Mouse (Mus musculus): Measurements from ENCODE around the gene Med13l. TPM values are rescaled to one million over a fixed set of nuclear protein-coding genes. Genes with fewer than 3 reads are reported as not detected.

Med13l gene
- polyA plus RNA-seq, 1 experiment, result 3.6 TPM

DNA sequence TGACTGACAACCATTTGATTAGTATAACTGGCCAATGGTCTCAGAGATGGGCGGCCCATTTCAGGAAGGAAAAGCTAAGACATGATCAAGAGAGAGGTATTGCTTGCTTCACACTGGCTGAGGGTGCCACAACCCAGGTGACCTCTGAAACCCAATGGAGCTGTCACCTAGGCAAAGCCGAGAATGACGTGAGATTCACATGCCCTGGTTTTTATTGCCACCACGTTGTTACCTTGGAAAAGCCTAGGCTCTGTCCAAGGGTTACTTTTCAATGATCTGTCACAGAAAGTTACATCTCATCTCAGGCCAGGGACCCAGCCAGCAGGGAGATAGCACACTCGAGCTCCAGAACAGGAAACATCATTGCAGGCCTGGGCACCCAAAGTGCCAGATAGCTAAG is 10.0 kb upstream of the Med13l start:
- peaks cover 22% of the 10 kb centered on the region for H3K4me1 ChIP-seq
- no peaks in the 10 kb centered on the region for H3K27me3 ChIP-seq (replicated peaks)
- H3K4me3 ChIP-seq (replicated peaks), result no peak overlapping the region
- peaks cover 16% of the 10 kb centered on the region for H3K9me3 ChIP-seq
- TF ChIP-seq FLI1 (IDR thresholded peaks at IDR 0.05; ENCODE audit: low read length), result no peak
- TF ChIP-seq GATA1 (IDR thresholded peaks at IDR 0.05; ENCODE audit: borderline replicate concordance, low read length), result no peak
- H3K36me3 ChIP-seq (replicated peaks; ENCODE audit: low read length), result peaks cover 4% of the 10 kb centered on the region

DNA sequence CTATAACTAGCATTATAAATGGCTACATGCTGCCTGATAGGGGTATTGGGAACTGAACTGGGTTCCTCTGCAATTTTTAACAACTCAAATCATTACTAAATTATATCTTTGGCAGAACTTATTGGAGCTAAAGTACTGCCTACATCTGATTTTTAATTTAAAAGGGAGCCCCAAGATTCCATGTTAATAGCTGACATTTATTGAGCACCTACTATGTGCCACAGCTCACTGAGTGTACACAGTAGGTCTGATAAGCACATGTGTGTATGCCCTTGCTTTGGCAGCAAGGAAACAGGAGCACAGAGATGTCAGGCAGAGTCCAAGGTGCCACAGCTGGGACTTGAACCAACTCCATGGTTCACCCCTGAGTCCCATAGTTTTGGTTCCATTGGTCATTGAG is 7.2 kb upstream of the Med13l start:
- no peaks in the 10 kb centered on the region for H3K27me3 ChIP-seq (replicated peaks)
- peaks cover 5% of the 10 kb centered on the region for H3K9me3 ChIP-seq
- H3K36me3 ChIP-seq (replicated peaks; ENCODE audit: low read length), result peaks cover 4% of the 10 kb centered on the region
- H3K4me1 ChIP-seq, result peaks cover 38% of the 10 kb centered on the region
- H3K4me3 ChIP-seq (replicated peaks), result no peak overlapping the region
- no peak for TF ChIP-seq FLI1 (IDR thresholded peaks at IDR 0.05; ENCODE audit: low read length)

DNA sequence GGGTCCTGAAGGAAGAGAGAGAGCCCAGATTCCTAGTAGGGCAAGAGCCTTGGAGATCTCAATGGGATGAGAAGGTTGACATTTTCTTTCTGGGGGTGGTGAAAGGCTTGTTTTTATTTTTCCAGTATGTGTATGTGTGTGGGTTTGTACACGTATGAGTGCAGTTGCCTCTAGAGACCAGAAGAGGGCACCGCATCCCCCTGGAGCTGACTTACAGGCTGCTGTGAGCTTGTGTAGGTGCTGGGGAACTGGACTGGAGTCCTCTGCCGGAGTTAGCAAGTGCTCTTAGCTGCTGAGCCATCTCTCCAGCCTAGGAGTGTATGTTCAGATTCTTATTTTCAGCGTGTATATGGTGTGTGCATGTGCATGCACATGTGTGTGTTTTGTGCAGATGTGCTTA is 5.2 kb upstream of the Med13l start:
- H3K36me3 ChIP-seq (replicated peaks; ENCODE audit: low read length), result peaks cover 4% of the 10 kb centered on the region
- H3K4me1 ChIP-seq, result peaks cover 42% of the 10 kb centered on the region
- no peak for TF ChIP-seq FLI1 (IDR thresholded peaks at IDR 0.05; ENCODE audit: low read length)
- no peak for TF ChIP-seq GATA1 (IDR thresholded peaks at IDR 0.05; ENCODE audit: borderline replicate concordance, low read length)
- no peak overlapping the region for H3K4me3 ChIP-seq (replicated peaks)
- H3K9me3 ChIP-seq, result peaks cover 5% of the 10 kb centered on the region
- no peaks in the 10 kb centered on the region for H3K27me3 ChIP-seq (replicated peaks)

DNA sequence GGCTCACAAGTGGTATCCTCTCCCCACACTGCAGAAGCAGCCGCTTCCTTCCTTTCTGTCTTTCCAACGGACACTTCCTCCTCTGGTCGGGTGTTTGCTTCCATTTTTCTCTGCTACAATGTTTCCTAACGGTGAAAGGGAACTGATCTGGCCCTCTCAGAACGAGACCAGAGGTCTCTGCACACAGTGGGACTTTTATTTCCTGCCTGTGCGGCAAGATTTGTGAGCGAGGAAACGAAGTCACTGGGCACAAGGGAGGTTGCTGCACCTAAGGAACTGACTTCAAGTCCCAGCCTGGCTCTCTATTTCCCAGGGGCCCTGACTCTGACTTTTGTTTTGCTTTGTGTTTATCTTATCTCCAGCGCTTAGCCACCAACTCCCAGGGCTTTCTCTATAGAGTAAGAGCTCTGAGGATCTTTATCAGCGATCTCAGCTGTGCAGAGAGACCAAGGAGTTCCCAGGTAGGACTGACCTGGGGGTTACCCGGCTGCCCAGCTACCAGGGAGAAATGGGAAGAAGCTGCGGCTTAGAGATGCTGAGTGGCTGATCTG is 4.0 kb upstream of the Med13l start:
- Histone ChIP-seq H3K27me3 (replicated peaks) (no peaks in the 10 kb centered on the region), H3K4me3 (replicated peaks) (peak overlapping the region; percentile 76)
- no peak for TF ChIP-seq GATA1 (IDR thresholded peaks at IDR 0.05; ENCODE audit: borderline replicate concordance, low read length)
- TF ChIP-seq FLI1 (IDR thresholded peaks at IDR 0.05; ENCODE audit: low read length), result no peak

DNA sequence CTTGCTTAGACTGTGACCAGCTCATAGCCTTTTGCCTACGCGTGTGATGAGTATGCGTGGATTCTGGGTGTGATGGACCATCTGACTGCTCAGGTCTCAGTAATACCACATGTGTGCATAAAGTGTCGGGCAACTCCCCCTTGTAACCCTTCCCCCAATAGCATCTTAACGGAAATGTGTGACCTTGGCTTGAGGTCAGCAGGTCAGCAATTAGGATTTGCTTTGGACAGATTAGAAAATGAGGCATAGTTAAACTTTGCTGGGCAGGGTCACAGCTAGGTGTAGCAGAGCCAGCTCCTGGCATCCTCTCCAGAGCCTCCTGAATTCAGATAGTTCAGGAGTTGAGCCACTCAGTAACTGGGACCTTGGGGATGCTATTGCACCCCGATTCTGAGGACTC is 1.6 kb upstream of the Med13l start:
- peak overlapping the region; percentile 96 for H3K4me3 ChIP-seq (replicated peaks)
- no peaks in the 10 kb centered on the region for H3K27me3 ChIP-seq (replicated peaks)
- H3K4me1 ChIP-seq, result peaks cover 54% of the 10 kb centered on the region
- H3K9me3 ChIP-seq, result peaks cover 5% of the 10 kb centered on the region
- H3K36me3 ChIP-seq (replicated peaks; ENCODE audit: low read length), result peaks cover 4% of the 10 kb centered on the region
- no peak for TF ChIP-seq GATA1 (IDR thresholded peaks at IDR 0.05; ENCODE audit: borderline replicate concordance, low read length)
- TF ChIP-seq FLI1 (IDR thresholded peaks at IDR 0.05; ENCODE audit: low read length), result no peak

More for the DNA sequence above, 4.0 kb upstream of the Med13l start:
- Histone ChIP-seq H3K9me3 (peaks cover 5% of the 10 kb centered on the region), H3K36me3 (replicated peaks; ENCODE audit: low read length) (peaks cover 4% of the 10 kb centered on the region), H3K4me1 (peaks cover 33% of the 10 kb centered on the region)

DNA sequence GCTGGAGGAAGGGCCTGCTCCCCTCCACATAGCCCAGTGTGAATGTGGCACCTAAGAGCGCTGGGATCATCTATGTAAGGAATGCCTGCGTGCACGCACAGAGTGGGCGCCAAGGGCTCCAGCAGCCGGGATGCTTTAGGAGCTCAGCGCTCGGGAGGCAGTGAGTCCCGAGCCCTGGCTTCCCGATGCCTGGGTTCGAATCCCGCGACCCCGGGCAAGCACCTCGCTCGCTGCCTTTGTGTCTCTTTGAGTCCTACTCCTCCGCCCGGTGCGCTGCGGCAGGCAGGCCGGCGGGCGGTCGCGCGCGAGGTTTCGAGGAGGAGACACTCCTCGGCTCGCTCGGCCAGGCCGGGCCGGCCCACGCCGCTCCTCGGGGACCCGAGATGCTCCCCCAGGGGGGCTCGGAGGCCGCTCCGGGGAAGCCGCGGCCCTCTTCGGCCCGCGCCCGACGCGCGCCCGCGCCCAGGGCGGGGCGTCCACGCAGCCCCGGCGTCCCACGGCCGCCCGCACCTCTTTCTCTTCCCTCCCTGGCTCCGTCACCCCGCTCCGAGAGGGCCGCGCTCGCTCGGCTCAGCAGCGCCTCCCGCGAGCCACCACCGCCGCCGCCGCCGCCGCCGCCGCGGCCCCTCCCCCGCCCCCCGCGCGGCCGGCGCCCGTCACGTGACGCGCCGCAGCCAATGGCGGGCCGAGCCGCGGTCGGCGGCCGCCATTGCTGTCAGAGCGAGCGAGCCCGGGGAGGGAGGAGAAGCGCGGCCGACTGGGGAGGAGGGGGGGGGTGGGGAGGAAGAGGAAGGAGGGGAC is 695 bp upstream of the Med13l start:
- Histone ChIP-seq H3K36me3 (replicated peaks; ENCODE audit: low read length) (peaks cover 4% of the 10 kb centered on the region), H3K4me1 (peaks cover 64% of the 10 kb centered on the region), H3K27me3 (replicated peaks) (no peaks in the 10 kb centered on the region), H3K4me3 (replicated peaks) (peak overlapping the region; percentile 96), H3K9me3 (peaks cover 5% of the 10 kb centered on the region)
- TF ChIP-seq GATA1 (IDR thresholded peaks at IDR 0.05; ENCODE audit: borderline replicate concordance, low read length) (no peak), FLI1 (IDR thresholded peaks at IDR 0.05; ENCODE audit: low read length) (no peak)

DNA sequence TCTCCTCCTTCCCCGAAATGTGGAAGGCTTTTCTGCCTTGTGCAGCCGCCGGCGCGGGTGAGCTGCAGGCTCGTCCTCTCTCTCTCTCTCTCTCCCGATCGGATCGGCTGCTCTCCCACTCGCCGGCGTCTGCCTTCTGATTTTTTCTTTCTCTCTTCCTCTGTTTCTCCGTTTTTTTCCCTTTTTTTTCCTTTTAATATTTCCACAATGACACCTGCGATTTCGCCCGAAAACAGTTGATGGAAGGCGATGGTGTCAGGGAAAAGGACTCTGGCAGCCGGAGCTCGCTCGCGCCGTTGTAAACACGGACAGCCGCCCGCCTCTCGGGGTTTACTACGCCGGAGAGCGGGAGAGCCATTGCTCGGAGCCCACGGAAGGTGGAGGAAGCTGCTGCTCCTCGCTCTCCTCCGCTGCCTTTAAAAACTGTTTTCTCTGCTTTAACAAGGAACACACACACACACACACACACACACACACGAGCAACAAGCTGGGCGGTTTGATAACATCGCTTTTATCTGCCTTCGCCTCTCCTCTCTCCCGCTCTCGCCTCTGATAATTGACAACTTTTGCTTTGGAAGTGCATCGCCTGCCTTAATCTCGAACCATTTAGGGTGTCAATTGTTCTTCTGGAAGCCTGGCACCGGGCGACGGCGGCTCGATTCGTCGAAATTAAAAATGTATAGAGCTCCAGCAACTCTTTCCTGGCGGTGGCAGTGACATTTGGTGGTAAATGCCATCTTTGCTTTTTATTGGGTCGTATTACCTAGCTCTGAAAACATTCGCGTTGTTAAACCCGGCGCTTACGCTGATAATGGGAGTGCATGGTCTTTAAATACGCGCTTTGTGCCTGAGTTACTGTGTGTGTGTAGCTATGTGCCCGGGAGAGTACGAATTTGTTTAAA is 858 bp downstream of the Med13l start:
- H3K4me1 ChIP-seq, result peaks cover 71% of the 10 kb centered on the region
- H3K36me3 ChIP-seq (replicated peaks; ENCODE audit: low read length), result no peaks in the 10 kb centered on the region
- no peaks in the 10 kb centered on the region for H3K27me3 ChIP-seq (replicated peaks)
- H3K9me3 ChIP-seq, result no peaks in the 10 kb centered on the region
- H3K4me3 ChIP-seq (replicated peaks), result peak overlapping the region; percentile 96
- no peak for TF ChIP-seq FLI1 (IDR thresholded peaks at IDR 0.05; ENCODE audit: low read length)
- TF ChIP-seq GATA1 (IDR thresholded peaks at IDR 0.05; ENCODE audit: borderline replicate concordance, low read length), result no peak

DNA sequence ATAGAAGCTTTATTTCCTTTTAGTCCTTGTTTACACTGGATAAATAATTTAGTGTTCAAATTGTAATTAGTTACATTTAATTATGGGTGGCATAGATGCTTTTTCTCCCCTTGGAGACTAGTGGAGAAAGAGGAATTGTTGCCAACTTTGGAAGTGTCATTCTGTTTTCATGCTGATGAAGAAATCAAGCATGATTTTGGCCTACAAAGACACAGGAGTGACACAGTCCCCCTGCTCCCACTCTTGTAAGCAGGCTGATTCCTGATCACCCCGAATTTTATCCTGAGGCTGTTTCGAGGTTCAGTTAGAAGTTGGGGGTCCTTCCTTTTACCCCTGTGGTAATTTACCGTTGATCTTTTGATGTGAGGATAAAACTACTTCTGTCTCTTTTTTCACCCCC is 1.7 kb downstream of the Med13l start:
- Histone ChIP-seq H3K27me3 (replicated peaks) (no peaks in the 10 kb centered on the region), H3K4me3 (replicated peaks) (peak overlapping the region; percentile 96), H3K36me3 (replicated peaks; ENCODE audit: low read length) (peaks cover under 1% of the 10 kb centered on the region), H3K9me3 (no peaks in the 10 kb centered on the region), H3K4me1 (peaks cover 67% of the 10 kb centered on the region)
- TF ChIP-seq FLI1 (IDR thresholded peaks at IDR 0.05; ENCODE audit: low read length) (no peak), GATA1 (IDR thresholded peaks at IDR 0.05; ENCODE audit: borderline replicate concordance, low read length) (no peak)

DNA sequence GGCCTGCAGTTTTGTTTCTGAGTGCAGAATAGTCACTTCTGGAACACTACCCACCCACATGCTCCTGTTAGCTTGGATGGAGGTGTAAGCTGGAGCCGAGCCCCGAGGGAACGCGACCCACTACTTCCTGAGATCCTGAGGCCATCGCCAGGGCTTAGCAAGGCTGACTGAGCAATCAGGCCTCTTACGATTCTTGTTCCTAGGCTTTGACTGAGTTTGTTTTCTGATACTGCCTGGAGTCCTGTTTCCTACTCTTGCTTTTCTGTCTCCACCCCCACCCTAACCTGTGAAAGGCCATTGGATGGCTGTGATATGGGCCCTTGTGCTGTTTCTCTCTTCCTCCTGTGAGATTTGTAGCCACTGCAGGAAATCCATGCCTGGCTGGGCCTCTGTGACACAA is 3.1 kb downstream of the Med13l start:
- no peaks in the 10 kb centered on the region for H3K27me3 ChIP-seq (replicated peaks)
- H3K36me3 ChIP-seq (replicated peaks; ENCODE audit: low read length), result peaks cover 3% of the 10 kb centered on the region
- no peaks in the 10 kb centered on the region for H3K9me3 ChIP-seq
- TF ChIP-seq GATA1 (IDR thresholded peaks at IDR 0.05; ENCODE audit: borderline replicate concordance, low read length) (no peak), FLI1 (IDR thresholded peaks at IDR 0.05; ENCODE audit: low read length) (no peak)
- H3K4me3 ChIP-seq (replicated peaks), result peak overlapping the region; percentile 85
- H3K4me1 ChIP-seq, result peaks cover 68% of the 10 kb centered on the region
